Mouse (Mus musculus): Measurements from ENCODE around the gene Tspan4. TPM values are rescaled to one million over a fixed set of nuclear protein-coding genes. Genes with fewer than 3 reads are reported as not detected.
A peak's percentile ranks its signal among the peaks of the same experiment; 100 is the strongest.

Gene Tspan4
- polyA plus RNA-seq, 1 experiment from 2014 or later, result 61.5 TPM

GRCm38 (mm10) chr7:141465388-141466044 is 9.5 kb upstream of the Tspan4 start:
- H3K27me3 ChIP-seq (ENCODE audit: control insufficient read depth, insufficient read depth, low read length), result peaks cover 31% of the 10 kb centered on the region
- peak overlapping the region; percentile 41 for H3K27ac ChIP-seq (ENCODE audit: low read length)
- no peaks in the 10 kb centered on the region for H3K9me3 ChIP-seq (replicated peaks; ENCODE audit: control insufficient read depth, low read length)
- no peak overlapping the region; the same call in 1 of the 2 replicates for H3K9ac ChIP-seq (ENCODE audit: low read length)
- peaks cover 9% of the 10 kb centered on the region for H3K36me3 ChIP-seq (ENCODE audit: control insufficient read depth, insufficient read depth)
- H3K4me3 ChIP-seq (ENCODE audit: low read length), result no peak overlapping the region; the same call in 1 of the 2 replicates
- peaks cover 51% of the 10 kb centered on the region for H3K4me1 ChIP-seq (ENCODE audit: control insufficient read depth, insufficient read depth, low read length)
- 36% methylated on average over 8 of the region's 10 CpGs for WGBS
- no peak for ATAC-seq (replicated peaks; ENCODE audit: extremely low read depth, insufficient read depth, low FRiP score)
- H3K4me2 ChIP-seq (ENCODE audit: low read depth, low read length), result peak overlapping the region; percentile 56; the same call in 1 of the 2 replicates

GRCm38 (mm10) chr7:141466045-141466394 is 9.0 kb upstream of the Tspan4 start:
- WGBS, result 63% methylated on average over 7 of the region's 7 CpGs
- no peak overlapping the region for H3K4me3 ChIP-seq (ENCODE audit: low read length)
- H3K4me2 ChIP-seq (ENCODE audit: low read depth, low read length), result no peak overlapping the region
- no peak overlapping the region for H3K9ac ChIP-seq (ENCODE audit: low read length)
- H3K4me1 ChIP-seq (ENCODE audit: control insufficient read depth, insufficient read depth, low read length), result peaks cover 51% of the 10 kb centered on the region
- peaks cover 27% of the 10 kb centered on the region for H3K27me3 ChIP-seq (ENCODE audit: control insufficient read depth, insufficient read depth, low read length)
- ATAC-seq (replicated peaks; ENCODE audit: extremely low read depth, insufficient read depth, low FRiP score), result no peak
- no peaks in the 10 kb centered on the region for H3K9me3 ChIP-seq (replicated peaks; ENCODE audit: control insufficient read depth, low read length)
- peak overlapping the region; percentile 41 for H3K27ac ChIP-seq (ENCODE audit: low read length)
- H3K36me3 ChIP-seq (ENCODE audit: control insufficient read depth, insufficient read depth), result peaks cover 13% of the 10 kb centered on the region

- peaks cover 27% of the 10 kb centered on the region for H3K27me3 ChIP-seq (ENCODE audit: control insufficient read depth, insufficient read depth, low read length)
Observed at GRCm38 (mm10) chr7:141466607-141467148, 8.4 kb upstream of the Tspan4 start.

GRCm38 (mm10) chr7:141467230-141468030 is 7.6 kb upstream of the Tspan4 start, which contains the start of gene Cd151:
TSS of gene Cd151 (plus strand) at chr7:141467392.
- ATAC-seq (replicated peaks; ENCODE audit: extremely low read depth, insufficient read depth, low FRiP score), result peak; percentile 77
- H3K4me3 ChIP-seq (ENCODE audit: low read length), result peak within 1 kb of the TSS; percentile 79
- H3K4me2 ChIP-seq (ENCODE audit: low read depth, low read length), result peak within 1 kb of the TSS; percentile 80
- whole genome bisulfite sequencing, result under 1% methylated on average over 52 of the region's 52 CpGs
- H3K27ac ChIP-seq (ENCODE audit: low read length), result peak within 1 kb of the TSS; percentile 94
- H3K27me3 ChIP-seq (ENCODE audit: control insufficient read depth, insufficient read depth, low read length), result peaks cover 22% of the 10 kb centered on the region
- peaks cover 23% of the 10 kb centered on the region for H3K36me3 ChIP-seq (ENCODE audit: control insufficient read depth, insufficient read depth)
- H3K9me3 ChIP-seq (replicated peaks; ENCODE audit: control insufficient read depth, low read length), result no peaks in the 10 kb centered on the region
- peaks cover 40% of the 10 kb centered on the region for H3K4me1 ChIP-seq (ENCODE audit: control insufficient read depth, insufficient read depth, low read length)
- peak within 1 kb of the TSS; percentile 88 for H3K9ac ChIP-seq (ENCODE audit: low read length)

More at GRCm38 (mm10) chr7:141466607-141467148, 8.4 kb upstream of the Tspan4 start:
- peaks cover 47% of the 10 kb centered on the region for H3K4me1 ChIP-seq (ENCODE audit: control insufficient read depth, insufficient read depth, low read length)
- H3K4me2 ChIP-seq (ENCODE audit: low read depth, low read length), result peak overlapping the region; percentile 80
- H3K4me3 ChIP-seq (ENCODE audit: low read length), result peak overlapping the region; percentile 79
- peak overlapping the region; percentile 94 for H3K27ac ChIP-seq (ENCODE audit: low read length)
- no peak for ATAC-seq (replicated peaks; ENCODE audit: extremely low read depth, insufficient read depth, low FRiP score)
- H3K9ac ChIP-seq (ENCODE audit: low read length), result peak overlapping the region; percentile 88
- H3K36me3 ChIP-seq (ENCODE audit: control insufficient read depth, insufficient read depth), result peaks cover 19% of the 10 kb centered on the region
- 62% methylated on average over 10 of the region's 10 CpGs for WGBS
- H3K9me3 ChIP-seq (replicated peaks; ENCODE audit: control insufficient read depth, low read length), result no peaks in the 10 kb centered on the region

GRCm38 (mm10) chr7:141468164-141468521 is 6.9 kb upstream of the Tspan4 start:
- ATAC-seq (replicated peaks; ENCODE audit: extremely low read depth, insufficient read depth, low FRiP score), result no peak

GRCm38 (mm10) chr7:141468522-141469211 is 6.4 kb upstream of the Tspan4 start:
- peak overlapping the region; percentile 80 for H3K4me2 ChIP-seq (ENCODE audit: low read depth, low read length)
- peak; percentile 75 for ATAC-seq (replicated peaks; ENCODE audit: extremely low read depth, insufficient read depth, low FRiP score)
- WGBS, result 3% methylated on average over 8 of the region's 8 CpGs
- H3K4me1 ChIP-seq (ENCODE audit: control insufficient read depth, insufficient read depth, low read length), result peaks cover 44% of the 10 kb centered on the region
- peak overlapping the region; percentile 94 for H3K27ac ChIP-seq (ENCODE audit: low read length)
- H3K9me3 ChIP-seq (replicated peaks; ENCODE audit: control insufficient read depth, low read length), result no peaks in the 10 kb centered on the region
- H3K36me3 ChIP-seq (ENCODE audit: control insufficient read depth, insufficient read depth), result peaks cover 27% of the 10 kb centered on the region
- peaks cover 11% of the 10 kb centered on the region for H3K27me3 ChIP-seq (ENCODE audit: control insufficient read depth, insufficient read depth, low read length)
- H3K9ac ChIP-seq (ENCODE audit: low read length), result peak overlapping the region; percentile 88
- H3K4me3 ChIP-seq (ENCODE audit: low read length), result peak overlapping the region; percentile 79

More at GRCm38 (mm10) chr7:141468164-141468521, 6.9 kb upstream of the Tspan4 start:
- peak overlapping the region; percentile 80 for H3K4me2 ChIP-seq (ENCODE audit: low read depth, low read length)
- H3K9ac ChIP-seq (ENCODE audit: low read length), result peak overlapping the region; percentile 88
- peak overlapping the region; percentile 94 for H3K27ac ChIP-seq (ENCODE audit: low read length)
- peaks cover 40% of the 10 kb centered on the region for H3K4me1 ChIP-seq (ENCODE audit: control insufficient read depth, insufficient read depth, low read length)
- peaks cover 16% of the 10 kb centered on the region for H3K27me3 ChIP-seq (ENCODE audit: control insufficient read depth, insufficient read depth, low read length)
- H3K4me3 ChIP-seq (ENCODE audit: low read length), result peak overlapping the region; percentile 79
- H3K36me3 ChIP-seq (ENCODE audit: control insufficient read depth, insufficient read depth), result peaks cover 27% of the 10 kb centered on the region
- H3K9me3 ChIP-seq (replicated peaks; ENCODE audit: control insufficient read depth, low read length), result no peaks in the 10 kb centered on the region
- WGBS, result 13% methylated on average over 5 of the region's 5 CpGs

- Histone ChIP-seq H3K4me3 (ENCODE audit: low read length) (peak overlapping the region; percentile 79), H3K4me2 (ENCODE audit: low read depth, low read length) (peak overlapping the region; percentile 80), H3K27ac (ENCODE audit: low read length) (peak overlapping the region; percentile 94), H3K36me3 (ENCODE audit: control insufficient read depth, insufficient read depth) (peaks cover 27% of the 10 kb centered on the region), H3K9ac (ENCODE audit: low read length) (peak overlapping the region; percentile 88), H3K27me3 (ENCODE audit: control insufficient read depth, insufficient read depth, low read length) (peaks cover 4% of the 10 kb centered on the region), H3K9me3 (replicated peaks; ENCODE audit: control insufficient read depth, low read length) (no peaks in the 10 kb centered on the region), H3K4me1 (ENCODE audit: control insufficient read depth, insufficient read depth, low read length) (peaks cover 51% of the 10 kb centered on the region)
- WGBS, result 79% methylated on average over 6 of the region's 6 CpGs
- no peak for ATAC-seq (replicated peaks; ENCODE audit: extremely low read depth, insufficient read depth, low FRiP score)
Observed at GRCm38 (mm10) chr7:141469352-141469751, 5.7 kb upstream of the Tspan4 start.

- Histone ChIP-seq H3K4me1 (ENCODE audit: control insufficient read depth, insufficient read depth, low read length) (peaks cover 46% of the 10 kb centered on the region), H3K4me3 (ENCODE audit: low read length) (no peak overlapping the region), H3K9me3 (replicated peaks; ENCODE audit: control insufficient read depth, low read length) (no peaks in the 10 kb centered on the region), H3K27ac (ENCODE audit: low read length) (no peak overlapping the region), H3K36me3 (ENCODE audit: control insufficient read depth, insufficient read depth) (peaks cover 27% of the 10 kb centered on the region), H3K9ac (ENCODE audit: low read length) (no peak overlapping the region), H3K27me3 (ENCODE audit: control insufficient read depth, insufficient read depth, low read length) (no peaks in the 10 kb centered on the region), H3K4me2 (ENCODE audit: low read depth, low read length) (no peak overlapping the region)
- WGBS, result 78% methylated on average over 18 of the region's 18 CpGs
- no peak for ATAC-seq (replicated peaks; ENCODE audit: extremely low read depth, insufficient read depth, low FRiP score)
Observed at GRCm38 (mm10) chr7:141469901-141470636, 5.0 kb upstream of the Tspan4 start.
